Mouse (Mus musculus) CH12.LX (cell line): ENCODE results near the gene Ncor2.

ENCODE experiments used
- CHD1 ChIP-seq: IDR thresholded peaks from 2 replicates; pipeline ENCODE4 v1.6.1; 2012; ENCODE audit warnings: low read depth, low read length, improper control_type of control experiment, inconsistent platforms
- E2F4 ChIP-seq: IDR thresholded peaks from 2 replicates; pipeline ENCODE4 v1.6.1; 2011; ENCODE audit warnings: low read depth, low read length, improper control_type of control experiment; ENCODE audit not compliant: insufficient replicate concordance
- UBTF ChIP-seq: IDR thresholded peaks from 2 replicates; pipeline ENCODE4 v1.6.1; 2012; ENCODE audit warnings: low read depth, mild to moderate bottlenecking, inconsistent platforms, low read length, improper control_type of control experiment, moderate library complexity

GRCm38 (mm10) chr5:125045202-125045601, 133.8 kb downstream of the Ncor2 start:
- TF ChIP-seq CHD1 (no peak), UBTF (no peak), E2F4 (no peak)
